Mouse (Mus musculus) midbrain, embryonic 12.5 days (tissue): ENCODE results near the gene Tmem81. TPM values are rescaled to one million over a fixed set of nuclear protein-coding genes. Genes with fewer than 3 reads are reported as not detected.

Experiments used
- ATAC-seq: fragments of 200-750 bp; cut with Nextera tagmentation; 2 replicates; pipeline ENCODE4 v1.8.0; 2017; ENCODE audit warnings: low read depth, moderate TSS enrichment, moderate library complexity; ENCODE audit not compliant: low FRiP score
- H3K27ac ChIP-seq: fragments of 300-500 bp; sonication (generic); replicated peaks from 2 replicates; pipeline ENCODE4 v1.5.1; 2016; ENCODE audit warnings: mild to moderate bottlenecking
- H3K27me3 ChIP-seq: fragments of 300-500 bp; sonication (generic); 2 replicates; pipeline ENCODE4 v1.6.1; 2016; ENCODE audit warnings: mild to moderate bottlenecking
- H3K36me3 ChIP-seq: fragments of 300-500 bp; sonication (generic); 2 replicates; pipeline ENCODE4 v1.6.1; 2016
- H3K4me1 ChIP-seq: fragments of 300-500 bp; sonication (generic); 2 replicates; pipeline ENCODE4 v1.6.1; 2016
- H3K4me2 ChIP-seq: fragments of 300-500 bp; sonication (generic); replicated peaks from 2 replicates; pipeline ENCODE4 v1.6.1; 2016; ENCODE audit warnings: mild to moderate bottlenecking, moderate library complexity
- H3K4me3 ChIP-seq: fragments of 300-500 bp; sonication (generic); 2 replicates; pipeline ENCODE4 v1.5.1; 2016; ENCODE audit warnings: mild to moderate bottlenecking
- H3K9ac ChIP-seq: fragments of 300-500 bp; sonication (generic); replicated peaks from 2 replicates; pipeline ENCODE4 v1.6.1; 2016; ENCODE audit warnings: mild to moderate bottlenecking, moderate library complexity
- H3K9me3 ChIP-seq: fragments of 300-500 bp; sonication (generic); 2 replicates; pipeline ENCODE4 v1.6.1; 2016; ENCODE audit warnings: mild to moderate bottlenecking
- WGBS: fragments of 180-500 bp; shearing (Covaris S2); methylation state at CpG from one replicate; pipeline ENCODE4 v1.1.7; 2016; 5-methylcytosine and 5-hydroxymethylcytosine counted together
- polyA plus RNA-seq: library from polyadenylated mRNA; unstranded; fragments of >200 nt; fragmentation: Nextera tagmentation; extraction: Ambion mirVana; gene quantifications from 2 replicates; pipeline ENCODE4 v1.2.1, GENCODE M21; 2016

Gene Tmem81
- polyA plus RNA-seq, 1 experiment from 2014 or later, result 1.4 TPM

DNA sequence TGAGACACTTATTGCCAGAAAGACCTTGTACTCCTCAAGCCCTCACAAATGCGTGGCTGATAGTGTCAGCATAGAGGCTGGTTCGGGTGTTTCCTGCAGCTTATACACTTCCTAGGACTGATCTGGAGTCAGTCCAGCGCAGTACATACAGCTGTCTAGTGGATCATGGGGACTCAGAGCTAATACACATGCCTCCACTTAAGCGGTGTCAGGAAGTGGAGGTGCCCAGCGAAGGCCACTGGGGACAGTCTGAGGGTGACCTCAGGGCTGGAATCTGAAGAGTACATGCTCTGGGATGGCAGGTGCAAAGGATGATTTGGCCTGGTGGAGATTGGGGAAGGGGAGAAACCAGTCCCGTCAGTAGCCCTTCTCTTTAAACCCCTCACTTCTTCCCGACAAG, 34.7 kb downstream of the Tmem81 start:
- ATAC-seq, result no peak
- Histone ChIP-seq H3K9ac (0 out of 2 replicates have a peak overlapping the region, but pooled peaks have one; percentile 60), H3K27ac (no peak overlapping the region; the same call in 1 of the 2 replicates), H3K4me3 (peak overlapping the region; percentile 45), H3K27me3 (peaks cover 54% of the 10 kb centered on the region), H3K4me2 (peak overlapping the region; percentile 64), H3K9me3 (no peaks in the 10 kb centered on the region), H3K36me3 (no peaks in the 10 kb centered on the region), H3K4me1 (peaks cover 43% of the 10 kb centered on the region)
- WGBS, result 71% methylated on average over 7 of the region's 7 CpGs

DNA sequence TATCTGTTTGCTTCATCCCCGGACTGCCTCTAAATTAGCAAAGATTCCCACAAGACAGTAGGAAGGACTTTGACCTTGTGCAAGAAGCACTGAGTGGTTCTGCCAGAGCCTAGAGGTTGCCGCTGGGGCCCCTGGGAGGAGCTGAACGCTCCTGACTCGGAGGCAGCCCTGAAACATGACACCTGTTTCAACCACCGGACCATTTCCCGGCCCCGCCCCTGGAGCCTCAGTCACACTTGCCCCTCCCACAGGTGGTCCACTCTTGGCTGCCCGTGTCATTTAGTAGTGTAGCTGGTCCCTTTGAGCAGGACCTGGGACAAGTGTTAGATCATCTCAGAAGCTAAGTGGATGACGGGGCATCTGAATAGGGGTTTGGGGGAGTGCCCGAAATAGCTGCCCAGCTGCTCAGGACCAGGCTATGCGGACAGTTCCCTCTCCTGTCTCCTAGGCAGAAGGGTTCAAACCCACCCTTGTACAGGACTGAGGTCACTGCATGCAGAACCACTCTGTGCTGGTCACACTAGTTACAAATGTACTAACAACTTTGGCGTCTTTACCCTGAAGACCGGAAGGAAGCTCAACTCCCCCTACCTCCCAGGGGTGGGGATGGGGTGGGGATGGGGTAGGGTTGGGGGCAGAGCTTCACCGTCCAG, 35.3 kb downstream of the Tmem81 start:
- 0 out of 2 replicates have a peak, but pooled peaks have one; percentile 4 for ATAC-seq
- Histone ChIP-seq H3K27me3 (peaks cover 54% of the 10 kb centered on the region), H3K4me2 (peak overlapping the region; percentile 64)

GRCm38 (mm10) chr1:132541824-132542599, 36.0 kb downstream of the Tmem81 start:
- Histone ChIP-seq H3K36me3 (no peaks in the 10 kb centered on the region), H3K27ac (peak overlapping the region; percentile 75), H3K9me3 (no peaks in the 10 kb centered on the region), H3K4me2 (peak overlapping the region; percentile 64), H3K9ac (peak overlapping the region; percentile 60), H3K4me3 (peak overlapping the region; percentile 45), H3K4me1 (peaks cover 43% of the 10 kb centered on the region), H3K27me3 (peaks cover 54% of the 10 kb centered on the region)
- WGBS, result 13% methylated on average over 5 of the region's 5 CpGs
- ATAC-seq, result peak; percentile 31; the same call in 1 of the 2 replicates

More for the DNA sequence above, 35.3 kb downstream of the Tmem81 start:
- H3K9ac ChIP-seq, result peak overlapping the region; percentile 60
- H3K27ac ChIP-seq, result peak overlapping the region; percentile 30; the same call in 1 of the 2 replicates
- peaks cover 43% of the 10 kb centered on the region for H3K4me1 ChIP-seq
- no peaks in the 10 kb centered on the region for H3K36me3 ChIP-seq
- peak overlapping the region; percentile 45 for H3K4me3 ChIP-seq
- 6% methylated on average over 14 of the region's 14 CpGs for WGBS
- no peaks in the 10 kb centered on the region for H3K9me3 ChIP-seq

GRCm38 (mm10) chr1:132542762-132543306, 36.8 kb downstream of the Tmem81 start, which contains the start of gene Cntn2:
Gene Cntn2, minus strand, starts transcription at chr1:132543256.
- H3K36me3 ChIP-seq, result no peaks in the 10 kb centered on the region
- H3K4me2 ChIP-seq, result peak within 1 kb of the TSS; percentile 64
- H3K4me1 ChIP-seq, result peaks cover 36% of the 10 kb centered on the region
- H3K4me3 ChIP-seq, result peak within 1 kb of the TSS; percentile 45
- ATAC-seq, result peak; percentile 85
- peaks cover 54% of the 10 kb centered on the region for H3K27me3 ChIP-seq
- peak within 1 kb of the TSS; percentile 75 for H3K27ac ChIP-seq
- under 1% methylated on average over 30 of the region's 30 CpGs for WGBS
- H3K9me3 ChIP-seq, result no peaks in the 10 kb centered on the region
- peak within 1 kb of the TSS; percentile 60 for H3K9ac ChIP-seq

- Histone ChIP-seq H3K4me2 (no peak overlapping the region), H3K27me3 (peaks cover 50% of the 10 kb centered on the region), H3K9me3 (no peaks in the 10 kb centered on the region), H3K4me1 (peaks cover 35% of the 10 kb centered on the region), H3K36me3 (no peaks in the 10 kb centered on the region), H3K4me3 (no peak overlapping the region), H3K9ac (no peak overlapping the region), H3K27ac (no peak overlapping the region)
- no peak for ATAC-seq
- WGBS, result 72% methylated on average over 8 of the region's 8 CpGs
Observed at GRCm38 (mm10) chr1:132543789-132544188, 37.8 kb downstream of the Tmem81 start.

GRCm38 (mm10) chr1:132557901-132558631, 52.0 kb downstream of the Tmem81 start:
- no peak overlapping the region for H3K4me2 ChIP-seq

More at GRCm38 (mm10) chr1:132557901-132558631, 52.0 kb downstream of the Tmem81 start:
- 27% methylated on average over 9 of the region's 9 CpGs for WGBS
- H3K4me3 ChIP-seq, result no peak overlapping the region
- no peaks in the 10 kb centered on the region for H3K27me3 ChIP-seq
- no peaks in the 10 kb centered on the region for H3K36me3 ChIP-seq
- H3K9me3 ChIP-seq, result no peaks in the 10 kb centered on the region
- H3K4me1 ChIP-seq, result peaks cover 56% of the 10 kb centered on the region
- H3K27ac ChIP-seq, result peak overlapping the region; percentile 84
- peak; percentile 57 for ATAC-seq
- H3K9ac ChIP-seq, result no peak overlapping the region; the same call in 1 of the 2 replicates

Other genes starting within 250 kb of the Tmem81 start
- 5.2 and 5.4 TPM in 2 replicates for gene Klhdc8a, start 207.6 kb upstream of the Tmem81 start, polyA plus RNA-seq
- 94.9 and 101 TPM in 2 replicates for gene Nuak2, start 190.1 kb upstream of the Tmem81 start, polyA plus RNA-seq
- 35.4 and 36.8 TPM in 2 replicates for gene Tmcc2, start 114.9 kb upstream of the Tmem81 start, polyA plus RNA-seq
- 17.6 and 17.9 TPM in 2 replicates for gene Dstyk, start 88.7 kb upstream of the Tmem81 start, polyA plus RNA-seq
- gene Rbbp5, start 28.9 kb upstream of the Tmem81 start, polyA plus RNA-seq, result 61.4 and 62.0 TPM in 2 replicates
- gene Cntn2, start 37.0 kb downstream of the Tmem81 start, polyA plus RNA-seq, result 109 and 112 TPM in 2 replicates
- gene Nfasc, start 235.6 kb downstream of the Tmem81 start, polyA plus RNA-seq, result 32.8 and 40.8 TPM in 2 replicates